Mouse (Mus musculus) inflammation-experienced regulatory T-cells (primary cell): ENCODE data around the gene Met. TPM values are rescaled to one million over a fixed set of nuclear protein-coding genes. Genes with fewer than 3 reads are reported as not detected.

Experiments used
- polyA plus RNA-seq, 2 experiments: library from polyadenylated mRNA; unstranded; fragments of 100-300 nt; shearing (Covaris generic); gene quantifications; one replicate each; pipeline ENCODE4 v1.2.1; 2017

Gene Met
- polyA plus RNA-seq, result under 1 TPM; 0.17 to 0.54 TPM

GRCm38 (mm10) chr6:17463434-17464280 is at the start of gene Met:
Gene Met (plus strand): TSS chr6:17463800.

Other genes with a start within 250 kb of the Met start
- 1 to 10 TPM in 1 of 2 experiments, under 1 TPM in 1; 0.84 to 1.2 TPM for gene Cav2, start 182.6 kb upstream of the Met start, polyA plus RNA-seq
- gene Cav1, start 157.5 kb upstream of the Met start, polyA plus RNA-seq, result not detected
- gene Capza2, start 172.4 kb downstream of the Met start, polyA plus RNA-seq, result 100 to 1,000 TPM; 246 to 286 TPM
- gene St7, start 229.1 kb downstream of the Met start, polyA plus RNA-seq, result 10 to 100 TPM; 12.3 to 17.5 TPM